Mouse (Mus musculus) heart, adult 11 months (tissue): ENCODE measurements around the gene Ccdc141.

ENCODE experiments used
- DNase-seq: peaks from one replicate; pipeline ENCODE4 v3.0.0; 2022

Ccdc141 gene

DNA sequence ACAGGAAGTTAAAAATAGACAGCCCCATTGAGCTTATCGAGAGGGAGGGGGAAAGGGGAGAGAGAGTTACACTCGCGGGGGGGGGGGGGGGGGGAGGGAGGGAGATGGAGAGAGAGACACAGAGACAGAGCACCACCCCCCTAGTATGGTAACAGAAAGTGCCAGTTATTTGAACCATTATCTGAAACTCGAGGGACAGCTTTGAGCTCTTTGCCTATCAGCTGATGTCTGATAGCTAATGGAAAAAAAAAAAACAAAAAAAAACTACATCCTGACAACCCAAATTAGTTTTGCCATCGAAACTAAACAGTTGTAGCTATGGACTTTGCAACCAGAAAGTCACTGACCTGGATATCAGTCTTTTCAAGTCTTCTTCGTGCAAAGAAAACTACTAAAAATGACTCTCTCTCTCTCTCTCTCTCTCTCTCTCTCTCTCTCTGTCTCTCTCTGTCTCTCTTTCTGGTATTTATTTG is at the start of gene Ccdc141:
Gene Ccdc141, minus strand, starts transcription at position 4 of the 473 bp plus-strand sequence.
- DNase-seq, result no peak

DNA sequence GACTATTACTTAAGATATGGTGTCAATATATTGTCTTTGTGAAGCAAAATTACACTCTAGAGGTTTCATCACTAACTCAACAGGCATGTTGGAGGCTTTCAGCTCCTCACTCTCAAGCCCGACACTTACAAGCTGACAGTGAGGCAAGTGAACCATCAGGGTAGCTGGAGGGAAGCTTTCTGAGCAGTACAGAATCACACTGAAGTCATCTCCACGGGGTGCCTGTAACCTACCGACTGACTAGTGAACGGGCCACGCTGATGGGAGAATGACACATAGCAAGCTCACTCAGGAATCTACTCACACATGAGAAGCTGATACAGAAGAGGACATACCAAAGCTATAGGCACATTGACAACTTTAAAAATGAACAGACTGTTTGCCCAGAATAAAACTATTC is 42.4 kb upstream of the Ccdc141 start:
- peak; percentile 66 for DNase-seq

- peak; percentile 73 for DNase-seq
Observed at GRCm38 (mm10) chr2:77206951-77207350, 36.5 kb upstream of the Ccdc141 start.

- no peak for DNase-seq
Observed at GRCm38 (mm10) chr2:77203916-77204315, 33.5 kb upstream of the Ccdc141 start.

GRCm38 (mm10) chr2:77201900-77202299 is 31.5 kb upstream of the Ccdc141 start:
- DNase-seq, result peak; percentile 48

GRCm38 (mm10) chr2:77200958-77201614 is 30.6 kb upstream of the Ccdc141 start:
- DNase-seq, result peak; percentile 78

DNA sequence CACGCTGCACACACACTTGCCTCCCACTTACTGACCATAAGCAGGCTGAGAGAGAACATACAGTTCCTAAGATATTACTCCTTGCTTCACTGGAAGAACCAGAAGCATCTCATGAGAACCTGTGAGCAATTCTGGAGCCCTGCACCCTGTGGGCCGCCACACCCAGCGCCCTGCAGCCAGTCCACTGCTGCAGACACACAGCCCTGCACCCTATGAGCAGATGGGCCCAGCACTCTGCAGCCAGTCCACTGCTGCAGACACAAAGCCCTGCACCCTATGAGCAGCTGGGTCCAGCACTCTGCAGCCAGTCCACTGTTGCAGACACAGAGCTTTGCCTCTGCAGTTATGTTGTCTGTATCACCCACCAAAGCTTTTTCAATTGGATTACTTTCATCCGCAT is 29.9 kb upstream of the Ccdc141 start:
- peak; percentile 88 for DNase-seq

DNA sequence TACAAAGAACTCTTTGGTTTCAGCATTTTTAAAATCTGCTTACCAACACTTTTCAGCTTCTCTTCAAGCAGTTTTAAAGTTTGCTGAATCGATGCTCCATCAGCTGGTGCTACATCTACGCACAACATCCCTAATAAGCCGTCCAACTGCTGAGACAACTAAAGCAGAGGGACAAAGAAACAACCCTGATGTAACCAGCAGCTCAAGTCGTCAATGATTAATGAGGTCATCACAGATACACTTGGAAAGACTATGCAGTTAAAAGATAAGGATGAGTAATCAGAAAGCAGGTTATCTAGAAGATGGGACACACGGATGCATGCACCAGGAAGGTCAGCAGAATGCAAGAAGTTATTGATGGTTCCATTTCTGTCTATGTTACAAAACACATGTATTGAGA is 27.8 kb upstream of the Ccdc141 start:
- peak; percentile 72 for DNase-seq

DNA sequence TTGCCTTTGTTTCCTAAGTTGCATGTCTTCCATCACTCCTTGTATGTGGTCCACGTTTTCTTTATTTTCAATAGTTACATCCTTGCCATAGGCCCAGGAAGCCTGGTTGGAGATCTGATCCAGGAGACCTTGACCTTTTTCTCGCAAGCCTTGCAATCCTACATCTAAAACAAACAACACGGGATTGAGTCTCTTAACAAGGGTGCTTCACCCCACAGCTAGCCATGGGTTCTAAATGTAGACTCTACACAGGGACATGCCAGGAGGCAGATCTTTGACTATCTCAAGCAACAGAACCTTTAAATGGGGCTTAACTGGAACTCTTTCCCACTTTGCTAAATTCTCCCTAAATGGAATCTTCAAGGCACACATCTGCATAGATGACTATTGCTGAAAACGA is 26.4 kb upstream of the Ccdc141 start:
- peak; percentile 70 for DNase-seq

GRCm38 (mm10) chr2:77195056-77195455 is 24.6 kb upstream of the Ccdc141 start:
- peak; percentile 82 for DNase-seq

- DNase-seq, result peak; percentile 5
Observed at GRCm38 (mm10) chr2:77191811-77192210, 21.4 kb upstream of the Ccdc141 start.

- peak; percentile 39 for DNase-seq
Observed at GRCm38 (mm10) chr2:77190891-77191290, 20.5 kb upstream of the Ccdc141 start.

- peak; percentile 85 for DNase-seq
Observed at GRCm38 (mm10) chr2:77190301-77190700, 19.9 kb upstream of the Ccdc141 start.

- peak; percentile 65 for DNase-seq
Observed at GRCm38 (mm10) chr2:77189671-77190070, 19.2 kb upstream of the Ccdc141 start.

DNA sequence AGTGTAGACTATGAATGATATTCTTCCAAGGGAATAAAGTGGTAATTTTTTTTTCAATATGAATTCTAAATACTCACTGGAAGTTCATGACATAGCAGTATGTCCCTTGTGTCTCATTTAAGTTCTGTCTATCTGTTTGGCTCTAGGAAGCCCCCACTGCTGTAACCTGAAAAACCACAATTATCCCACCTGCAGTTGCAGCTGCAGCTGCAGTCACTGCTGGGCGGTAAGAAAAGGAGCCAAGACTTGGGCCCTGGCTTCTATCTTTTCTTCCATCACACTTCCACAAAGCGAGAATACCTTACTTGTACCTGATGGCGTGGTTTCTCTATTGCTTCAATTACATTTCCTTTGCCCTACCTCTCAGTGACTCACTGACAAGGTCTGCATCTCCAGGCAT is 17.1 kb upstream of the Ccdc141 start:
- no peak for DNase-seq

DNA sequence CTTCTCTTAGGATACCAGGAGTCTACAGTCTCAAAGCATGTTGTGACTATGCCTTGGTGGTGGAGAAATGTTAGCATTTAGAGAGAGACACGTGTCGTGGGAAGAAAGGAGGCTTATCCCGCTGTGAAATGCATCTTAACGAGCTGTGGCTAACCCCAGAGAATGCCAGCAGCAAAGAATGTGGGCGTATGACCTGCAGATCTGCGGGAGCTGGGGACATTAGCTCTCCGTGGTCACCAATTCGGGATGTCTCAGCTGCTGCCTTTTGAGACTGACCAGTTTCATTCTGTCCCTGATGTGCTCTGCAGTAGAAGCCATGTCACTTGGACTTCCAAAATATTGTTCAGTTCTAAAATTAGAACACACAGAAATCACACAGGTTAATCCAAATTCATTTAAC is 16.5 kb upstream of the Ccdc141 start:
- DNase-seq, result peak; percentile 86

GRCm38 (mm10) chr2:77184049-77184571 is 13.7 kb upstream of the Ccdc141 start:
- peak; percentile 57 for DNase-seq

- DNase-seq, result no peak
Observed at GRCm38 (mm10) chr2:77183646-77184045, 13.2 kb upstream of the Ccdc141 start.

DNA sequence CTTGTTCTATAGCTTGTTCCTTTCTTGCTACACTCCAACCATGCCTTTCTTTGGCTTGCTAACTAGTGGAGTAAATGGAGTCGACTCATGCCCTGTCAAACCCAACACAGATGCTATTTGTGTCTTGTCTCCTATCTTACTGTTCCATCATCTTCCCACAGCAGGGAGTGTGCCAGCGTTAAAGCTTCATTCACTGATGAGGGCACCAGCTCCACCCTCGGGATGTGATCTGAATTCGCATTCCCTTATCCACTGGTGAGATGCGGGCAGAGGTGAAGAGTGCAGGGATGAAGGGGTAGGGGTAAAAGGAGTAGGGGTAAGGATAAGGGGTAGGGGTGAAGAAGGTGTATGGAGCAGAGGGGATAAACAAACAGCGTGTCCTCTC is 12.6 kb upstream of the Ccdc141 start:
- peak; percentile 91 for DNase-seq

DNA sequence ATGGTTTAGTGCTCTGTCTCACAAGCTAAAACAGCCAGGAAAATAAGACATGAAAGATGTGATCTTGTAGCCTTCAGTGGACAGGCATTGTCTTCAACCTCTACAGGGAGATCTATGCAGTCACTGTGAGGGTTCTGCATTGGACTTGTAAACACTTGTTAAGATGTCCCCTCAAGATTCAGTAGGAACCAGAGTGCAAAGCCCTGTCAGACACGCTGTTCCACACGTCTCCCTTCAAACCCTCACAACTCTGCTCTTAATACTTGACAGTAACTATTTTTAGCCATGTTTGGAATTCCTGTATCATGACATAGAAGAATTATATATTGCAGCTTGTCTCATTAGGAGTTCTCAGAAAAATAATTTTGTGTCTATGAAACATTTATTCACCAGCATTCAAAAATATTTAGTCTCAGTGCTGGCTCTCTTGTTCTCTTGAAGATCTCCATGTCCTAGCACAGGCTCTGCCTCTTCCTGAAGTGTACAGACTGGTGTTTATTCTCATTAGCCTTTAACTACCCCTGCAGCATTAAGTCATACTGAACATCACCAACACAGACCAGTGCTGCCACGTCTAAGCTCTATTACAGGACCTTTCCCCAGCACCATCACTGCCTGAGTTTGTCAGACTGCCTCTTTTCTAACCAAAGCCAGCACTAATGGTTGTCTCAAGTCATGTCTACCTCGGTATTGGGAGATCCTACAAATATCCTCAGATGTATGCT is 12.0 kb upstream of the Ccdc141 start:
- peak; percentile 79 for DNase-seq

DNA sequence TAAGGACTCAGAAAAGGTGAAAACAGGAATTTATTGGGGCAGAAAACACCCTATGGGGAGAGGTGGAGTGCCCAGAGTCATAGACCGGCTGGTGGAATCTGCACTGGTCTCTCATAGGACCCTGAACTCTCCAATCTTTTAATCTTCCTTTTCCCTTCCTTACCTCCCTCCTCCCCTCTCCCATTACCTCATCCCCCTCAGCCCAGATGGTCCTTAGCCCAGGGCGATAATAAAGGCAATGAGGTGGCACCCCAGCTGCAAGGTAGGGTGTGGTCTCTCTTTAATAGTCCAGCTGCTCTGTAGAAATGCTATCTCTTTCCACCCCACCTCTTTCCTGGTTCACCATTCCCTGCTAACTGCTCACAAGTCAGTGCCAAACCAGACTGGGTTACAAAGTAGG is 7.0 kb upstream of the Ccdc141 start:
- DNase-seq, result peak; percentile 88

DNA sequence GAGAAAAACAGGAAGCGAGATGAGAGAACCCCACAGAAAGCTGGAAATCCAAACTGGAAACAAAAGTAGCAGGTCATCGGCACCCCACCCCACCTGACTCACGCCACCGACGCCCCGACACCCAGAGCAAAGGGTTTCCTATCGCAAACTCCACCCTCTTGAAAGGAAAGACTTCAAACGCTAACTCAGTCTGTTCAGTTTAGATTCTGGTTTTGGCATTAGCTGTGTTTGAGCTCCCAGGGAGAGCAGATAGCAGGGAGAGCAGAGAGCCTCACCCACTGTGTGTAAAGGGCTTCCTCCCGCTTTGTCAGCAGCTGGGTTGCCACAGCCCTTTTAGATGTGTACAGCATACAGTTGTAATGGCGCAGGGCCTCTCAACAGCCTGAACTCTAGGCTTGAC is 6.0 kb upstream of the Ccdc141 start:
- DNase-seq, result peak; percentile 86

DNA sequence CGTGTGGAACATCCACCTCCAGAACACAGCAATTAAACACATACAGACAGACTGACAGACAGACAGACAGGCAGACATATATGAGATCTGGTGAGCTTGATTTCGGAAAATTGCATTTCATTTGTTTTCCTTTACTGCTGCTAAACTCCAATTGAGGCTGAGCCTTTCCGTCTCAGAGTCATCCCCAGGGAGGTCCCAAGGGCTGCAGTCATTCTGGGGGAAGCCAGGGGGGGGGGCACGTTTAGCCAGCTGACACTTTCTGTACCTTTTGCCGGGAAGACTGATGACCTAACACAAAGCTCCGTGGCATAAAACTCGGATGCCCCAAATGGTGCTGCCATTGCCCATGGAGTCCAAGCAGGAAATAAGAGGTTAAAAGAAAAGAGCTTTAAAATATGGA is 5.0 kb upstream of the Ccdc141 start:
- DNase-seq, result peak; percentile 71

- DNase-seq, result peak; percentile 95
Observed at GRCm38 (mm10) chr2:77174313-77174712, 3.9 kb upstream of the Ccdc141 start.
